Mouse (Mus musculus) G1E (cell line): Measurements from ENCODE around the gene Harbi1. TPM values are rescaled to one million over a fixed set of nuclear protein-coding genes. Genes with fewer than 3 reads are reported as not detected.
A peak's percentile ranks its signal among the peaks of the same experiment; 100 is the strongest.

ENCODE experiments used
- ATAC-seq: 2 replicates; pipeline ENCODE4 v1.8.0; 2016; ENCODE audit warnings: mild to moderate bottlenecking; ENCODE audit not compliant: insufficient number of reproducible peaks, poor library complexity, low FRiP score, severe bottlenecking; ENCODE audit errors: extremely low read depth
- DNase-seq: peaks from one replicate; pipeline ENCODE4 v3.0.0; 2012; ENCODE audit warnings: low spot score
- H3K27me3 ChIP-seq: 2 replicates; pipeline ENCODE4 v1.6.1; 2012; ENCODE audit warnings: mild to moderate bottlenecking, low read length, inconsistent platforms; ENCODE audit not compliant: insufficient read depth
- H3K36me3 ChIP-seq: replicated peaks from 2 replicates; pipeline ENCODE3; 2012; ENCODE audit warnings: mild to moderate bottlenecking, inconsistent platforms
- H3K4me1 ChIP-seq: 2 replicates; pipeline ENCODE4 v1.6.1; 2012; ENCODE audit warnings: low read depth, low read length, inconsistent platforms, mixed read lengths; ENCODE audit not compliant: insufficient read depth
- H3K4me3 ChIP-seq: 2 replicates; pipeline ENCODE4 v1.5.1; 2012; ENCODE audit warnings: low read depth, mild to moderate bottlenecking, inconsistent platforms, low read length, moderate library complexity, mixed read lengths
- H3K9me3 ChIP-seq: replicated peaks from 2 replicates; pipeline ENCODE4 v1.6.1; 2012; ENCODE audit warnings: inconsistent platforms
- CTCF ChIP-seq: IDR thresholded peaks from 2 replicates; pipeline ENCODE4 v1.5.1; 2012; ENCODE audit warnings: low read depth, low read length, inconsistent platforms, mixed read lengths
- GATA1 ChIP-seq: IDR thresholded peaks from 2 replicates; pipeline ENCODE4 v1.6.1; 2012; ENCODE audit warnings: borderline replicate concordance, low read length, inconsistent platforms, mixed read lengths
- GATA2 ChIP-seq: IDR thresholded peaks from 2 replicates; pipeline ENCODE4 v1.6.1; 2012; ENCODE audit warnings: low read depth, low read length, inconsistent platforms, borderline replicate concordance
- POLR2AphosphoS5 ChIP-seq: IDR thresholded peaks from 2 replicates; pipeline ENCODE4 v1.6.1; 2012; ENCODE audit warnings: low read depth, low read length, inconsistent platforms; ENCODE audit not compliant: insufficient replicate concordance
- TAL1 ChIP-seq: conservative IDR thresholded peaks from 2 replicates; pipeline ENCODE4 v1.6.1; 2012; ENCODE audit warnings: low read depth, low read length, inconsistent platforms, mixed read lengths
- polyA plus RNA-seq: library from polyadenylated mRNA; stranded (reverse); fragments of >175 nt; gene quantifications from 2 replicates; pipeline ENCODE4 v1.2.3, GENCODE M21; 2012
- total RNA-seq, 2 experiments: library from RNA; stranded (forward) in 1 of 2; stranded (reverse) in 1 of 2; fragments of 200-1000 nt in 1 of 2; fragments of >200 nt in 1 of 2; fragmentation: Nextera tagmentation in 1 of 2; gene quantifications; 2 replicates each; pipeline ENCODE4 v1.2.3; 2014 to 2017

Gene Harbi1
- total RNA-seq (2014; fragmentation: Nextera tagmentation) (14.8 and 17.0 TPM in 2 replicates), total RNA-seq (2017) (14.8 and 15.2 TPM in 2 replicates), polyA plus RNA-seq (1.2 and 2.9 TPM in 2 replicates)

GRCm38 (mm10) chr2:91710272-91711234 is at the start of gene Harbi1, which contains the start of gene Atg13:
Harbi1 (plus strand) TSS chr2:91710852.
Atg13 (minus strand) TSS chr2:91710576.
- DNase-seq (peak; percentile 88), ATAC-seq (peak; percentile 91)
- Histone ChIP-seq H3K4me1 (peaks cover 25% of the 10 kb centered on the region), H3K9me3 (no peaks in the 10 kb centered on the region), H3K4me3 (peak within 1 kb of the TSS; percentile 85), H3K36me3 (peaks cover 20% of the 10 kb centered on the region), H3K27me3 (no peaks in the 10 kb centered on the region)
- TF ChIP-seq POLR2AphosphoS5 (no peak), GATA2 (no peak), TAL1 (no peak), GATA1 (no peak), CTCF (no peak)

- Histone ChIP-seq H3K4me1 (peaks cover 3% of the 10 kb centered on the region; the same call in 1 of the 2 replicates), H3K4me3 (no peak overlapping the region), H3K36me3 (peaks cover 92% of the 10 kb centered on the region), H3K27me3 (no peaks in the 10 kb centered on the region), H3K9me3 (no peaks in the 10 kb centered on the region)
- DNase-seq = no peak
- ATAC-seq = no peak
- no peak for TF ChIP-seq GATA1
- no peak for TF ChIP-seq CTCF
- TF ChIP-seq TAL1 = no peak
Observed at GRCm38 (mm10) chr2:91660981-91661380, 49.7 kb upstream of the Harbi1 start.

DNA sequence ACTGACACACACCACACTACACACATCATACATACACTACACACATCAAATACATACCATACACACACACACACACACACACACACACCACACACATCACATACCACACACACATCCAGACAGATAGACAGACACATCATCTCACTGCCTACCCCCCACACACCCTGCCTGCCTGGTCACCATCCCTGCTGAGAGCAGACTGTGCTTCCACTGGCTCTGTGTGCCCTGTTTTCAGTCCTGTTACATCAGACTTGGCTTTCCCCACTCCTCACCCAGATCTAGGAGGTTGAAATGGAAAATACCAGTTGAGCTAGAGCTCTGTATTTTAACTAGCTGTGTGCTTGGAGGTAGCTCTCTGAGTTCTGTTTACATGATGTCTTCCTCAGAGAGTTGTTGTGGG is 45.9 kb upstream of the Harbi1 start:
- no peak overlapping the region for H3K4me3 ChIP-seq
- H3K27me3 ChIP-seq = no peaks in the 10 kb centered on the region
- H3K9me3 ChIP-seq = no peaks in the 10 kb centered on the region
- no peaks in the 10 kb centered on the region for H3K4me1 ChIP-seq
- TF ChIP-seq CTCF = no peak
- no peak for TF ChIP-seq GATA2
- no peak for TF ChIP-seq POLR2AphosphoS5
- TF ChIP-seq GATA1 = no peak
- no peak for TF ChIP-seq TAL1
- ATAC-seq = no peak
- no peak for DNase-seq
- H3K36me3 ChIP-seq = peaks cover 92% of the 10 kb centered on the region

DNA sequence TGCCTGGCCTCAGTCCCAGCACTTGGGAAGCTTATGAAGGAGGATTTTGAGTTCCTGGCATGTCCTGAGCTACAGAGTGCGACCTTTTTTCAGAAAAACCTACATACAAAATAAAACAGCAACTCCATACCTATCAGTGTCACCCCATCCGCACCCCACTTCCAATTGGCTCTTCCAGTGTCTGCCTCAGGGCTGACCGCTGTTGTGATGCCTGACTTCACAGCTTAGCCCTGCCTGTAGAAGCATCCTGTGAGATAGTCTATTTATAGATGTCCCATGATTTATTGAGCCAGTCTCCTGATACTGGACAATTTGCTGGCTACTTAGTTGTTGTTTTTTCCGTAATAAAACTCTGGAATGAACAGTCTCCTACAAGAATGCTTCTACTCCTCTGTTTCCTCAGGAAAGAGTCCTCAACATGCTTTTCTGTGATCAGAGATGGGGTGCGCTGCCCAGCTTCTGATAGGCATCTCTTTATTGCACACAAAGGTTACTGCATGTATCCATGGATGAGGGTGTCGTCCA is 44.2 kb upstream of the Harbi1 start:
- H3K27me3 ChIP-seq = no peaks in the 10 kb centered on the region
- no peak for TF ChIP-seq TAL1
- H3K4me3 ChIP-seq = no peak overlapping the region
- peaks cover 92% of the 10 kb centered on the region for H3K36me3 ChIP-seq
- ATAC-seq = no peak
- H3K4me1 ChIP-seq = no peaks in the 10 kb centered on the region
- no peak for DNase-seq
- no peaks in the 10 kb centered on the region for H3K9me3 ChIP-seq

- Histone ChIP-seq H3K36me3 (peaks cover 93% of the 10 kb centered on the region), H3K4me3 (no peak overlapping the region), H3K9me3 (no peaks in the 10 kb centered on the region), H3K27me3 (no peaks in the 10 kb centered on the region), H3K4me1 (no peaks in the 10 kb centered on the region)
- DNase-seq = no peak
- TF ChIP-seq TAL1 = no peak
- no peak for TF ChIP-seq CTCF
- TF ChIP-seq GATA1 = no peak
- TF ChIP-seq POLR2AphosphoS5 = no peak
- no peak for TF ChIP-seq GATA2
- ATAC-seq = no peak
Observed at GRCm38 (mm10) chr2:91667747-91668146, 42.9 kb upstream of the Harbi1 start.

DNA sequence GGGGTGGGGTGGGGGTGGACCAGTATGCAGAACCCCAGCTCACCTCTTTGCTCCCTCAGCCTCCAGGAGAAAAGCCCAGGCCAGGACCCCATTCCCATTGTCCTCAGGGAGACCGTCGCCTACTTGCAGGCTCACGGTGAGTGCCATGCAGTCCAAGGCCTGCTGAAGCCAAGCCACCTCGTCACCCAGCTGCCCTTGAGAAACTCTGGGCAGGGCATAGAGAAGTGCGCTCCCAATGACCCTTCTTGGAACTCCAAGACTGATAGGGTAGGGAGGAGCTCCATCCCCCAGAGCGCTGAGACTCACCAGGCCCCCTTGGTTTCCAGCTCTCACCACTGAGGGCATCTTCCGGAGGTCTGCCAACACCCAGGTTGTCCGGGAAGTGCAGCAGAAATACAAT is 41.3 kb upstream of the Harbi1 start:
- peaks cover 91% of the 10 kb centered on the region for H3K36me3 ChIP-seq
- DNase-seq (no peak), ATAC-seq (no peak)
- H3K4me1 ChIP-seq = no peaks in the 10 kb centered on the region; the same call in 1 of the 2 replicates
- H3K9me3 ChIP-seq = no peaks in the 10 kb centered on the region
- TF ChIP-seq GATA2 = no peak
- H3K4me3 ChIP-seq = no peak overlapping the region
- no peaks in the 10 kb centered on the region for H3K27me3 ChIP-seq
